Mouse (Mus musculus): ENCODE results near the gene Slc4a10. TPM values are rescaled to one million over a fixed set of nuclear protein-coding genes. Genes with fewer than 3 reads are reported as not detected.

The Slc4a10 gene
- polyA plus RNA-seq, 2 experiments, result not detected

GRCm38 (mm10) chr2:62100526-62100925, 54.3 kb downstream of the Slc4a10 start:
- no peak overlapping the region for H3K9ac ChIP-seq (replicated peaks)
- no peak overlapping the region for H3K4me3 ChIP-seq (ENCODE audit: insufficient read depth in 1 of 2, low read depth in 2 of 2, low read length in 2 of 2)
- H3K4me2 ChIP-seq (ENCODE audit: low read depth), result no peak overlapping the region
- no peaks in the 10 kb centered on the region for H3K9me3 ChIP-seq (ENCODE audit: control insufficient read depth, low read length)
- no peak for ATAC-seq (ENCODE audit: insufficient read depth)
- no peak overlapping the region for H3K27ac ChIP-seq
- no peaks in the 10 kb centered on the region for H3K36me3 ChIP-seq (replicated peaks; ENCODE audit: control insufficient read depth, insufficient read depth, low read depth)
- 79% methylated on average over 1 of the region's 1 CpGs for WGBS (ENCODE audit: insufficient replicate concordance)
- no peaks in the 10 kb centered on the region for H3K27me3 ChIP-seq (ENCODE audit: control insufficient read depth, insufficient read depth, low read length)
- no peak for DNase-seq (ENCODE audit: low read depth in 3 of 3, low spot score in 3 of 3)
- no peak for TF ChIP-seq EP300 (IDR thresholded peaks at IDR 0.05; ENCODE audit: low read depth)
- TF ChIP-seq CTCF (IDR thresholded peaks at IDR 0.05; ENCODE audit: low read depth), result no peak
- H3K4me1 ChIP-seq (replicated peaks; ENCODE audit: control insufficient read depth in 2 of 2, insufficient read depth in 2 of 2, low read length in 1 of 2), result no peaks in the 10 kb centered on the region

GRCm38 (mm10) chr2:62115346-62115745, 69.1 kb downstream of the Slc4a10 start:
- no peak overlapping the region for H3K9ac ChIP-seq (replicated peaks)
- H3K36me3 ChIP-seq (replicated peaks; ENCODE audit: control insufficient read depth, insufficient read depth, low read depth), result no peaks in the 10 kb centered on the region
- no peak for ATAC-seq (ENCODE audit: insufficient read depth)
- H3K4me2 ChIP-seq (ENCODE audit: low read depth), result no peak overlapping the region
- 59% methylated on average over 4 of the region's 4 CpGs for WGBS (ENCODE audit: insufficient replicate concordance)
- no peaks in the 10 kb centered on the region for H3K9me3 ChIP-seq (ENCODE audit: control insufficient read depth, low read length)
- H3K27ac ChIP-seq, result no peak overlapping the region
- no peak for TF ChIP-seq CTCF (IDR thresholded peaks at IDR 0.05; ENCODE audit: low read depth)
- no peak for TF ChIP-seq EP300 (IDR thresholded peaks at IDR 0.05; ENCODE audit: low read depth)
- H3K4me3 ChIP-seq (ENCODE audit: insufficient read depth in 1 of 2, low read depth in 2 of 2, low read length in 2 of 2), result no peak overlapping the region
- no peaks in the 10 kb centered on the region for H3K4me1 ChIP-seq (replicated peaks; ENCODE audit: control insufficient read depth in 2 of 2, insufficient read depth in 2 of 2, low read length in 1 of 2)
- H3K27me3 ChIP-seq (ENCODE audit: control insufficient read depth, insufficient read depth, low read length), result no peaks in the 10 kb centered on the region
- no peak for DNase-seq (ENCODE audit: low read depth in 3 of 3, low spot score in 3 of 3)

GRCm38 (mm10) chr2:62129975-62130374, 83.7 kb downstream of the Slc4a10 start:
- Histone ChIP-seq H3K4me2 (ENCODE audit: low read depth) (no peak overlapping the region), H3K9ac (replicated peaks) (no peak overlapping the region), H3K36me3 (replicated peaks; ENCODE audit: control insufficient read depth, insufficient read depth, low read depth) (no peaks in the 10 kb centered on the region), H3K9me3 (ENCODE audit: control insufficient read depth, low read length) (no peaks in the 10 kb centered on the region), H3K4me1 (replicated peaks; ENCODE audit: control insufficient read depth in 2 of 2, insufficient read depth in 2 of 2, low read length in 1 of 2) (no peaks in the 10 kb centered on the region), H3K27ac (no peak overlapping the region), H3K27me3 (ENCODE audit: control insufficient read depth, insufficient read depth, low read length) (no peaks in the 10 kb centered on the region), H3K4me3 (ENCODE audit: insufficient read depth in 1 of 2, low read depth in 2 of 2, low read length in 2 of 2) (no peak overlapping the region)
- WGBS (ENCODE audit: insufficient replicate concordance), result 60% methylated on average over 2 of the region's 2 CpGs
- no peak for TF ChIP-seq EP300 (IDR thresholded peaks at IDR 0.05; ENCODE audit: low read depth)
- ATAC-seq (ENCODE audit: insufficient read depth) (no peak), DNase-seq (ENCODE audit: low read depth in 3 of 3, low spot score in 3 of 3) (no peak)

- H3K4me2 ChIP-seq (ENCODE audit: low read depth), result no peak overlapping the region
- 44% methylated on average over 8 of the region's 8 CpGs for WGBS (ENCODE audit: insufficient replicate concordance)
- no peak overlapping the region for H3K27ac ChIP-seq
- no peak overlapping the region for H3K9ac ChIP-seq (replicated peaks)
- no peaks in the 10 kb centered on the region for H3K4me1 ChIP-seq (replicated peaks; ENCODE audit: control insufficient read depth in 2 of 2, insufficient read depth in 2 of 2, low read length in 1 of 2)
- H3K4me3 ChIP-seq (ENCODE audit: insufficient read depth in 1 of 2, low read depth in 2 of 2, low read length in 2 of 2), result no peak overlapping the region
- ATAC-seq (ENCODE audit: insufficient read depth), result no peak
- no peaks in the 10 kb centered on the region for H3K27me3 ChIP-seq (ENCODE audit: control insufficient read depth, insufficient read depth, low read length)
- no peak for DNase-seq (ENCODE audit: low read depth in 3 of 3, low spot score in 3 of 3)
- no peak for TF ChIP-seq CTCF (IDR thresholded peaks at IDR 0.05; ENCODE audit: low read depth)
- no peak for TF ChIP-seq EP300 (IDR thresholded peaks at IDR 0.05; ENCODE audit: low read depth)
- H3K9me3 ChIP-seq (ENCODE audit: control insufficient read depth, low read length), result no peaks in the 10 kb centered on the region
- H3K36me3 ChIP-seq (replicated peaks; ENCODE audit: control insufficient read depth, insufficient read depth, low read depth), result no peaks in the 10 kb centered on the region
These were observed 88.6 kb downstream of the Slc4a10 start for GRCm38 (mm10) chr2:62134911-62135310.

GRCm38 (mm10) chr2:62147636-62148035, 101.4 kb downstream of the Slc4a10 start:
- 49% methylated on average over 3 of the region's 3 CpGs for WGBS (ENCODE audit: insufficient replicate concordance)
- H3K9ac ChIP-seq (replicated peaks), result no peak overlapping the region
- H3K27ac ChIP-seq, result no peak overlapping the region
- no peaks in the 10 kb centered on the region for H3K4me1 ChIP-seq (replicated peaks; ENCODE audit: control insufficient read depth in 2 of 2, insufficient read depth in 2 of 2, low read length in 1 of 2)
- DNase-seq (ENCODE audit: low read depth in 3 of 3, low spot score in 3 of 3) (no peak), ATAC-seq (ENCODE audit: insufficient read depth) (no peak)
- no peak overlapping the region for H3K4me2 ChIP-seq (ENCODE audit: low read depth)
- H3K27me3 ChIP-seq (ENCODE audit: control insufficient read depth, insufficient read depth, low read length), result no peaks in the 10 kb centered on the region
- no peaks in the 10 kb centered on the region for H3K9me3 ChIP-seq (ENCODE audit: control insufficient read depth, low read length)
- TF ChIP-seq EP300 (IDR thresholded peaks at IDR 0.05; ENCODE audit: low read depth) (no peak), CTCF (IDR thresholded peaks at IDR 0.05; ENCODE audit: low read depth) (no peak)
- no peaks in the 10 kb centered on the region for H3K36me3 ChIP-seq (replicated peaks; ENCODE audit: control insufficient read depth, insufficient read depth, low read depth)
- no peak overlapping the region for H3K4me3 ChIP-seq (ENCODE audit: insufficient read depth in 1 of 2, low read depth in 2 of 2, low read length in 2 of 2)

GRCm38 (mm10) chr2:62149421-62149820, 103.2 kb downstream of the Slc4a10 start:
- Histone ChIP-seq H3K4me1 (replicated peaks; ENCODE audit: control insufficient read depth in 2 of 2, insufficient read depth in 2 of 2, low read length in 1 of 2) (no peaks in the 10 kb centered on the region), H3K4me2 (ENCODE audit: low read depth) (no peak overlapping the region), H3K36me3 (replicated peaks; ENCODE audit: control insufficient read depth, insufficient read depth, low read depth) (no peaks in the 10 kb centered on the region), H3K27ac (no peak overlapping the region), H3K4me3 (ENCODE audit: insufficient read depth in 1 of 2, low read depth in 2 of 2, low read length in 2 of 2) (no peak overlapping the region), H3K9me3 (ENCODE audit: control insufficient read depth, low read length) (no peaks in the 10 kb centered on the region), H3K9ac (replicated peaks) (no peak overlapping the region), H3K27me3 (ENCODE audit: control insufficient read depth, insufficient read depth, low read length) (no peaks in the 10 kb centered on the region)
- no peak for ATAC-seq (ENCODE audit: insufficient read depth)
- DNase-seq (ENCODE audit: low read depth in 3 of 3, low spot score in 3 of 3), result no peak
- no peak for TF ChIP-seq EP300 (IDR thresholded peaks at IDR 0.05; ENCODE audit: low read depth)
- no peak for TF ChIP-seq CTCF (IDR thresholded peaks at IDR 0.05; ENCODE audit: low read depth)
